Comparison of ENCODE assay signal across 9 mouse cellular contexts in the genomic region with DNA sequence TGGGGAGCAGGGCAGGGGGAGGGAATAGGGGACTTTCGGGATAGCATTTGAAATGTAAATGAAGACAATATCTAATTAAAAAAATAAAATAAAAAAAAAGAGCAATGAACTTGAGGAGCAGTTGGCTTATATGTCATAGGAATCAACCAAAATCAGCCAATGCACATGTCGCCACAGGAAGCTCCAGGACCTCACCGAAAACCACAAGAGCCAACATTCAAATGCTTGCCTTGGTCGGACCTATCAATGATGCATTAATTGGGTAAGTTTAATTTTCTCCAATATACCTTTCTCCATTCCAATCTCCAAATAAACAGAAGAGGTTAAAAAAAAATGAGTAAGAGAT. TPM values are rescaled to one million over a fixed set of nuclear protein-coding genes. Genes with fewer than 3 reads are reported as not detected.
DNase-seq lines count a peak whose midpoint lies in the region; ATAC-seq and TF ChIP-seq lines count a peak whose summit lies in the region.
"Had no signal": no experiment of that assay in that cellular context is flagged by ENCODE, and none has a peak within 500 bp of the region (broad histone marks: within the 10 kb centered on the region; RNA-seq: fewer than 3 reads in every experiment).

No protein-coding gene starts in this region.

- peaks cover 31% of the 10 kb centered on the region for H3K36me3 ChIP-seq in embryonic facial prominence, embryonic 13.5 days
- peaks cover 40% of the 10 kb centered on the region for H3K36me3 ChIP-seq in embryonic facial prominence, embryonic 10.5 days (replicated peaks)
- peaks cover 27% of the 10 kb centered on the region for H3K36me3 ChIP-seq in hindbrain, embryonic 13.5 days
- H3K36me3 ChIP-seq in hindbrain, embryonic 14.5 days (replicated peaks; ENCODE audit: control insufficient read depth, insufficient read depth) = peaks cover 28% of the 10 kb centered on the region
- peaks cover 28% of the 10 kb centered on the region for H3K36me3 ChIP-seq in neural tube, embryonic 15.5 days

- intact Hi-C loops in left cerebral cortex, adult 2 months (cut with DNase I) = loop anchor here (1.0 to 5.0 kb wide), 3 partner anchors 84 to 180 kb away; a partner anchor contains a TSS

- no peak overlapping the region; the same call in 1 of the 2 replicates for H3K27ac ChIP-seq in embryonic facial prominence, embryonic 13.5 days
- H3K27ac ChIP-seq in embryonic facial prominence, embryonic 10.5 days (replicated peaks) = no peak overlapping the region
- 0 out of 2 replicates have a peak overlapping the region, but pooled peaks have one; percentile 40 for H3K27ac ChIP-seq in hindbrain, embryonic 13.5 days
- no peak overlapping the region for H3K27ac ChIP-seq in hindbrain, embryonic 14.5 days
- peak overlapping the region; percentile 15; the same call in 1 of the 2 replicates for H3K27ac ChIP-seq in left cerebral cortex, adult 2 months
- H3K27ac ChIP-seq in neural tube, embryonic 15.5 days (replicated peaks) = no peak overlapping the region

- H3K4me2 ChIP-seq in embryonic facial prominence, embryonic 13.5 days = no peak overlapping the region
- H3K4me2 ChIP-seq in hindbrain, embryonic 13.5 days = no peak overlapping the region
- H3K4me2 ChIP-seq in hindbrain, embryonic 14.5 days (replicated peaks) = no peak overlapping the region
- no peak overlapping the region for H3K4me2 ChIP-seq in neural tube, embryonic 15.5 days
- H3K4me2 ChIP-seq: heart, embryonic 11.5 days had no signal

- H3K9me3 ChIP-seq in embryonic facial prominence, embryonic 13.5 days = no peaks in the 10 kb centered on the region
- H3K9me3 ChIP-seq in embryonic facial prominence, embryonic 10.5 days = no peaks in the 10 kb centered on the region
- H3K9me3 ChIP-seq in hindbrain, embryonic 13.5 days = no peaks in the 10 kb centered on the region
- H3K9me3 ChIP-seq in hindbrain, embryonic 14.5 days (ENCODE audit: control insufficient read depth, low read length) = no peaks in the 10 kb centered on the region
- H3K9me3 ChIP-seq in neural tube, embryonic 15.5 days (replicated peaks) = no peaks in the 10 kb centered on the region

- H3K4me3 ChIP-seq in embryonic facial prominence, embryonic 13.5 days = no peak overlapping the region
- no peak overlapping the region for H3K4me3 ChIP-seq in embryonic facial prominence, embryonic 10.5 days
- H3K4me3 ChIP-seq in hindbrain, embryonic 13.5 days = no peak overlapping the region
- H3K4me3 ChIP-seq in hindbrain, embryonic 14.5 days (replicated peaks; ENCODE audit: low read length) = no peak overlapping the region
- no peak overlapping the region for H3K4me3 ChIP-seq in left cerebral cortex, adult 2 months
- H3K4me3 ChIP-seq in neural tube, embryonic 15.5 days (replicated peaks) = no peak overlapping the region

- no peaks in the 10 kb centered on the region for H3K4me1 ChIP-seq in embryonic facial prominence, embryonic 13.5 days
- no peaks in the 10 kb centered on the region for H3K4me1 ChIP-seq in embryonic facial prominence, embryonic 10.5 days
- H3K4me1 ChIP-seq in hindbrain, embryonic 13.5 days (replicated peaks) = peaks cover 3% of the 10 kb centered on the region; the same call in 1 of the 2 replicates
- H3K4me1 ChIP-seq in hindbrain, embryonic 14.5 days (replicated peaks; ENCODE audit: control insufficient read depth, insufficient read depth, low read length) = no peaks in the 10 kb centered on the region
- H3K4me1 ChIP-seq in neural tube, embryonic 15.5 days = peaks cover 3% of the 10 kb centered on the region; the same call in 1 of the 2 replicates

- TF ChIP-seq CTCF in left cerebral cortex, adult 2 months (IDR thresholded peaks at IDR 0.05) = no peak

- no peak for DNase-seq in embryonic facial prominence, embryonic 10.5 days (ENCODE audit: low spot score)
- DNase-seq in hindbrain, embryonic 14.5 days (ENCODE audit: low spot score) = no peak
- no peak for DNase-seq in left cerebral cortex, adult 2 months (ENCODE audit: extremely low spot score in 1 of 2, low spot score in 2 of 2)
- DNase-seq in left cerebral cortex, adult 18-20 months (ENCODE audit: low spot score in 2 of 2) = no peak
- peak; percentile 2 for DNase-seq in neural tube, embryonic 10.5 days (ENCODE audit: extremely low spot score, low spot score)

- H3K9ac ChIP-seq in embryonic facial prominence, embryonic 13.5 days = 0 out of 2 replicates have a peak overlapping the region, but pooled peaks have one; percentile 37
- 0 out of 2 replicates have a peak overlapping the region, but pooled peaks have one; percentile 36 for H3K9ac ChIP-seq in hindbrain, embryonic 13.5 days
- no peak overlapping the region for H3K9ac ChIP-seq in hindbrain, embryonic 14.5 days
- H3K9ac ChIP-seq in neural tube, embryonic 15.5 days (replicated peaks) = no peak overlapping the region

- WGBS in embryonic facial prominence, embryonic 13.5 days = 92% methylated on average over 4 of the region's 4 CpGs
- 90% methylated on average over 4 of the region's 4 CpGs for WGBS in embryonic facial prominence, embryonic 10.5 days
- WGBS in hindbrain, embryonic 13.5 days = 94% methylated on average over 4 of the region's 4 CpGs
- WGBS in hindbrain, embryonic 14.5 days = 94% methylated on average over 4 of the region's 4 CpGs
- WGBS in neural tube, embryonic 15.5 days = 93% methylated on average over 4 of the region's 4 CpGs

- ATAC-seq in embryonic facial prominence, embryonic 13.5 days (ENCODE audit: insufficient number of reproducible peaks, insufficient read depth, low FRiP score, low TSS enrichment, low read depth) = no peak
- peak; percentile 22; the same call in 1 of the 2 replicates for ATAC-seq in hindbrain, embryonic 13.5 days (ENCODE audit: low FRiP score)
- ATAC-seq in hindbrain, embryonic 14.5 days (ENCODE audit: low FRiP score) = no peak
- no peak for ATAC-seq in neural tube, embryonic 15.5 days (ENCODE audit: low FRiP score)

- no peaks in the 10 kb centered on the region for H3K27me3 ChIP-seq in embryonic facial prominence, embryonic 13.5 days
- H3K27me3 ChIP-seq in embryonic facial prominence, embryonic 10.5 days (replicated peaks; ENCODE audit: low read depth, poor library complexity, severe bottlenecking) = no peaks in the 10 kb centered on the region
- H3K27me3 ChIP-seq in hindbrain, embryonic 13.5 days = no peaks in the 10 kb centered on the region
- H3K27me3 ChIP-seq in hindbrain, embryonic 14.5 days (ENCODE audit: control insufficient read depth, insufficient read depth, low read length) = no peaks in the 10 kb centered on the region
- no peaks in the 10 kb centered on the region for H3K27me3 ChIP-seq in neural tube, embryonic 15.5 days (replicated peaks)

RNA-seq across cellular contexts. Expression of a gene that starts 9.4 kb away (rescaled TPM):
- polyA plus RNA-seq in embryonic facial prominence, embryonic 13.5 days (2015; fragmentation: Nextera tagmentation; extraction: Ambion mirVana) = 253 and 273 TPM in 2 replicates
- polyA plus RNA-seq in embryonic facial prominence, embryonic 10.5 days (2016; fragmentation: Nextera tagmentation; extraction: Ambion mirVana) = 214 and 219 TPM in 2 replicates
- 181 and 191 TPM in 2 replicates for polyA plus RNA-seq in hindbrain, embryonic 13.5 days (2015; fragmentation: Nextera tagmentation; extraction: Ambion mirVana)
- 206 and 220 TPM in 2 replicates for polyA plus RNA-seq in hindbrain, embryonic 14.5 days (2014; fragmentation: Nextera tagmentation; extraction: Ambion mirVana)
- 10 to 100 TPM; 67.4 to 73.5 TPM for total RNA-seq in left cerebral cortex, adult 2 months (2021)
- 10 to 100 TPM; 68.9 to 74.6 TPM for total RNA-seq in left cerebral cortex, adult 18-20 months (2021)
- 204 and 227 TPM in 2 replicates for polyA plus RNA-seq in neural tube, embryonic 15.5 days (2015; fragmentation: Nextera tagmentation; extraction: Ambion mirVana)

RNA-seq across cellular contexts. Expression of a gene that starts 10.2 kb away (rescaled TPM):
- polyA plus RNA-seq in embryonic facial prominence, embryonic 13.5 days (2015; fragmentation: Nextera tagmentation; extraction: Ambion mirVana) = 43.4 and 48.9 TPM in 2 replicates
- polyA plus RNA-seq in embryonic facial prominence, embryonic 10.5 days (2016; fragmentation: Nextera tagmentation; extraction: Ambion mirVana) = 45.3 and 45.4 TPM in 2 replicates
- 25.8 and 28.0 TPM in 2 replicates for polyA plus RNA-seq in hindbrain, embryonic 13.5 days (2015; fragmentation: Nextera tagmentation; extraction: Ambion mirVana)
- polyA plus RNA-seq in hindbrain, embryonic 14.5 days (2014; fragmentation: Nextera tagmentation; extraction: Ambion mirVana) = 21.3 and 24.1 TPM in 2 replicates
- 10 to 100 TPM; 12.3 to 13.5 TPM for total RNA-seq in left cerebral cortex, adult 2 months (2021)
- total RNA-seq in left cerebral cortex, adult 18-20 months (2021) = 10 to 100 TPM in 1 of 2 experiments, 1 to 10 TPM in 1; 9.3 to 12.9 TPM
- 27.8 and 28.8 TPM in 2 replicates for polyA plus RNA-seq in neural tube, embryonic 15.5 days (2015; fragmentation: Nextera tagmentation; extraction: Ambion mirVana)

RNA-seq across cellular contexts. Expression of a gene that starts 17.2 kb away (rescaled TPM):
- polyA plus RNA-seq in embryonic facial prominence, embryonic 13.5 days (2015; fragmentation: Nextera tagmentation; extraction: Ambion mirVana) = 126 and 137 TPM in 2 replicates
- 154 and 163 TPM in 2 replicates for polyA plus RNA-seq in embryonic facial prominence, embryonic 10.5 days (2016; fragmentation: Nextera tagmentation; extraction: Ambion mirVana)
- polyA plus RNA-seq in hindbrain, embryonic 13.5 days (2015; fragmentation: Nextera tagmentation; extraction: Ambion mirVana) = 111 and 122 TPM in 2 replicates
- polyA plus RNA-seq in hindbrain, embryonic 14.5 days (2014; fragmentation: Nextera tagmentation; extraction: Ambion mirVana) = 128 and 140 TPM in 2 replicates
- 100 to 1,000 TPM; 110 to 111 TPM for total RNA-seq in left cerebral cortex, adult 2 months (2021)
- total RNA-seq in left cerebral cortex, adult 18-20 months (2021) = 100 to 1,000 TPM; 107 to 110 TPM
- polyA plus RNA-seq in neural tube, embryonic 15.5 days (2015; fragmentation: Nextera tagmentation; extraction: Ambion mirVana) = 101 and 102 TPM in 2 replicates

RNA-seq across cellular contexts. Expression of a gene that starts 25.1 kb away (rescaled TPM):
- 44.0 and 45.8 TPM in 2 replicates for polyA plus RNA-seq in embryonic facial prominence, embryonic 13.5 days (2015; fragmentation: Nextera tagmentation; extraction: Ambion mirVana)
- 45.0 and 49.2 TPM in 2 replicates for polyA plus RNA-seq in embryonic facial prominence, embryonic 10.5 days (2016; fragmentation: Nextera tagmentation; extraction: Ambion mirVana)
- 39.9 and 46.8 TPM in 2 replicates for polyA plus RNA-seq in hindbrain, embryonic 13.5 days (2015; fragmentation: Nextera tagmentation; extraction: Ambion mirVana)
- polyA plus RNA-seq in hindbrain, embryonic 14.5 days (2014; fragmentation: Nextera tagmentation; extraction: Ambion mirVana) = 48.2 and 51.6 TPM in 2 replicates
- total RNA-seq in left cerebral cortex, adult 2 months (2021) = 10 to 100 TPM; 68.2 to 68.4 TPM
- 10 to 100 TPM; 57.5 to 62.7 TPM for total RNA-seq in left cerebral cortex, adult 18-20 months (2021)
- 41.4 and 50.2 TPM in 2 replicates for polyA plus RNA-seq in neural tube, embryonic 15.5 days (2015; fragmentation: Nextera tagmentation; extraction: Ambion mirVana)

Comparison
In these comparisons a context has a peak if more than half of its experiments do, and no peak if none do; other contexts are left out.
1. H3K27ac ChIP-seq: peak in hindbrain, embryonic 13.5 days (single experiment) and left cerebral cortex, adult 2 months (single experiment); none in embryonic facial prominence, embryonic 13.5 days (single experiment), embryonic facial prominence, embryonic 10.5 days (single experiment), hindbrain, embryonic 14.5 days (single experiment) and neural tube, embryonic 15.5 days (single experiment).
2. H3K9ac ChIP-seq: peak in embryonic facial prominence, embryonic 13.5 days (single experiment) and hindbrain, embryonic 13.5 days (single experiment); none in hindbrain, embryonic 14.5 days (single experiment) and neural tube, embryonic 15.5 days (single experiment).